Mouse (Mus musculus) liver, adult 2 months (tissue): ENCODE measurements around the gene Lztr1. TPM values are rescaled to one million over a fixed set of nuclear protein-coding genes. Genes with fewer than 3 reads are reported as not detected.
"Not testable (repeated sequence)": the region's sequence is repeated elsewhere in the genome, so short reads cannot be mapped to it uniquely, and the experiment has no call there.

ENCODE experiments used
- DNase-seq: peaks from one replicate; pipeline ENCODE4 v3.0.0-alpha.2; 2011; ENCODE audit warnings: low read depth, low spot score; ENCODE audit errors: extremely low read depth
- H3K27ac ChIP-seq: fragments of 200-500 bp; replicated peaks from 2 replicates; pipeline ENCODE4 v1.5.1; 2012; ENCODE audit warnings: low read depth, mild to moderate bottlenecking, control low read depth, inconsistent platforms, low read length; ENCODE audit not compliant: insufficient read depth
- H3K27me3 ChIP-seq: fragments of 200-500 bp; 2 replicates; pipeline ENCODE4 v1.6.1; 2012; ENCODE audit warnings: mild to moderate bottlenecking, moderate library complexity, low read length, inconsistent platforms; ENCODE audit not compliant: control insufficient read depth, insufficient read depth
- H3K36me3 ChIP-seq: fragments of 200-500 bp; 2 replicates; pipeline ENCODE4 v1.6.1; 2012; ENCODE audit warnings: low read length, inconsistent platforms; ENCODE audit not compliant: control insufficient read depth, insufficient read depth
- H3K4me1 ChIP-seq: fragments of 200-500 bp; 2 replicates; pipeline ENCODE4 v1.6.1; 2011; ENCODE audit warnings: low read length; ENCODE audit not compliant: control insufficient read depth, insufficient read depth
- H3K4me3 ChIP-seq: fragments of 200-500 bp; 2 replicates; pipeline ENCODE4 v1.5.1; 2011; ENCODE audit warnings: low read depth, mild to moderate bottlenecking, control low read depth, low read length, moderate library complexity; ENCODE audit not compliant: insufficient read depth
- H3K79me2 ChIP-seq: fragments of 200-500 bp; 2 replicates; pipeline ENCODE4 v1.6.1; 2012; ENCODE audit warnings: inconsistent platforms, mild to moderate bottlenecking, low read length, moderate library complexity; ENCODE audit not compliant: control insufficient read depth, insufficient read depth
- H3K9ac ChIP-seq: fragments of 200-500 bp; 2 replicates; pipeline ENCODE4 v1.6.1; 2012; ENCODE audit warnings: low read depth, mild to moderate bottlenecking, control low read depth, inconsistent platforms, low read length
- CTCF ChIP-seq: fragments of 200-500 bp; IDR thresholded peaks from 2 replicates; pipeline ENCODE4 v1.5.1; 2011; ENCODE audit warnings: low read depth, low read length, control low read depth
- POLR2A ChIP-seq: fragments of 200-500 bp; IDR thresholded peaks from 2 replicates; pipeline ENCODE4 v1.6.1; 2011; ENCODE audit warnings: low read length, control low read depth; ENCODE audit not compliant: insufficient read depth; ENCODE audit errors: extremely low read depth
- WGBS: fragments of 180-500 bp; shearing (Covaris S2); methylation state at CpG from one replicate; pipeline ENCODE4 v1.1.7; 2018; 5-methylcytosine and 5-hydroxymethylcytosine counted together
- polyA plus RNA-seq: library from polyadenylated mRNA; depleted of rRNA; stranded (reverse); fragments of >200 nt; gene quantifications from 2 replicates; pipeline ENCODE4 v1.2.3, GENCODE M21; 2012
- total RNA-seq: library from RNA; depleted of rRNA; stranded (reverse); fragments of >200 nt; gene quantifications from 2 replicates; pipeline ENCODE4 v1.2.3, GENCODE M21; 2014

Gene Lztr1
- total and polyA plus RNA-seq, 2 experiments, result 39.0 to 96.7 TPM

DNA sequence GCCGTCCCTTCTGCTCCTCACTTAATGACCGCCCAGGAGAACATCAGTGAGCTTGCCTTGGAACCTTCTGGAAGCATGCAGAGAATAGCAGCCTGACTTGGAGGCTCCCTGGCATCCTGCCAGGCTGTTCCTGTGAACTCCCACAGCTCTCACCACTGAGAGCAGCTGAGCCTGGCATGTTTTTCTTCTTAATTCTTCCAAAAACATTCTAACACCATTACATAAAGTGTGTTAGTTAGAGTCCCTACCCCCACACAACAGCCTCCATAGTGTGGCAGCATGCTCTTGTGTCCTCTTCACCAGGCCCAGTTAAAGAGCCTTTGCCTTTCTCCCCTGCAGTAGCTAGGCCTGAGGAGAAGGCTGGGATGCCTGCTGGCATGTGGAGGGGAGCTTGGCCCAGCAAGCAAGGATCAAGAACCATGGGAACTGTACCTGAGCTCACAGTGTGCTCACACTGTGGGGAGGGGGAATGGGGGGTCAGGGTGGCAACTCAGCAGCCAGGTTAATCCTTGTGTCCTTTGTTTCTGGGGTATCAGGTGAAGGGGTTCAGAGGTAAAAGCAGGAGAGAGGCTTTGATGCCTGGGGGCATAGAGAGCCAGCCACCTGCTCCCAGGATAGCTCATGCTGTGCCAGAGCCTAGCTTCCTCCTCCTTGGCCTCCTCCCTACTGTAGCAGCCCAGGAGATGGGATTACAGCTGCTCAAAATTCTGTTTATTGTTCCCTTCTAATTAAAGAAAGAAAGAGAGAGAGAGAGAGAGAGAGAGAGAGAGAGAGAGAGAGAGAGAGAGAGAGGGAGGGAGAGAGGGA, 11.8 kb upstream of the Lztr1 start:
- Histone ChIP-seq H3K79me2 (no peaks in the 10 kb centered on the region), H3K9ac (no peak overlapping the region), H3K4me1 (no peaks in the 10 kb centered on the region; the same call in 1 of the 2 replicates), H3K27me3 (no peaks in the 10 kb centered on the region), H3K36me3 (no peaks in the 10 kb centered on the region), H3K27ac (no peak overlapping the region), H3K4me3 (no peak overlapping the region)
- DNase-seq, result no peak
- WGBS, result 78% methylated on average over 2 of the region's 2 CpGs
- TF ChIP-seq POLR2A (no peak), CTCF (no peak)

DNA sequence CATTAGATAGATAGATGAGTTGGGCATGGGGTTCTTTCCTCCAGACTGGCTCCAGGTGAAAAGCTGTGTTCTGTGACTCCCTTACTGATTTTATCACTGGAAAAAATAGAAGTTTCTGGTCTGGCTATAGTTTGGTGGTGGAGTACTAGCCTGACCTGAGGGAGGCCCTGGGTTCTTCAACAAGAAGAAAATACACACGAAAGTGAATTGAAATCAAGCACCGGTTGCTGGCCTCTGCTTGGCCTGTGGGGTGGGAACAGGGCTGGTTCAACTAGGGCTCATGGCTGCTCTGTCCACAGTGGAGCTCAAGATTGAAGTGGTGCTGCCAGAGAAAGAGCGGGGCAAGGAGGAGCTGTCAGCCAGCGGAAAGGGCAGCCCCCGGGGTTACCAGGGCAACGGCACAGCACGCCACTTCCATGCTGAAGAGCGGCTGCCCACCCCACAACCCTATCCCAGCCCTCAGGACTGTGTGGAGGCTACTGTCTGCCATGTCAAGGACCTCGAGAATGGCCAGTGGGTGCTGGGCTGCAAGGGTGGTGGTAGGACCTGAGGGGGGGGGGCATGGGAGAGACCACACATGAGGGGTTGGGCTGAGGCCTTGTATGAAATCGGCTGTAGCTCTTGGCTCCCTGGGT, 9.1 kb upstream of the Lztr1 start:
- Histone ChIP-seq H3K4me1 (no peaks in the 10 kb centered on the region; the same call in 1 of the 2 replicates), H3K27ac (no peak overlapping the region), H3K79me2 (no peaks in the 10 kb centered on the region), H3K36me3 (no peaks in the 10 kb centered on the region), H3K27me3 (no peaks in the 10 kb centered on the region), H3K4me3 (no peak overlapping the region), H3K9ac (no peak overlapping the region)
- WGBS, result 84% methylated on average over 10 of the region's 10 CpGs
- no peak for DNase-seq
- no peak for TF ChIP-seq CTCF
- TF ChIP-seq POLR2A, result no peak

DNA sequence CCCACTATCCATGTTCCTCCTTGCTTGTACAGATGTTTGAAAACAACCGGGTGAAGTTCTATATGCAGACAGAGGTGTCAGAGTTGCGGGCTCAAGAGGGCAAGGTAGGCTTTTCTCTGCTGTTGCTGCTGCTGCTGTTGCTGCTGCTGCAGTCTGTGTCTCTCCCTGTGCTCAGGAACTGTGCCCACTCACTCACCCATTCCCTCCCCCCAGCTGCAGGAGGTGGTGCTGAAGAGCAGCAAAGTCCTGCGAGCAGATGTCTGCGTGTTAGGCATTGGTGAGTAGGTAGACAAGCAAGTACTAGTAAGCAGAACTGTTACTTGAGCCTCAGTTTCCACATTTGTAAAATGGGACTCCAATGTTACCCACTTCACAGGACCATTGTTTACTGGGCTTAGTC, 5.8 kb upstream of the Lztr1 start:
- no peak for DNase-seq
- 72% methylated on average over 4 of the region's 4 CpGs for WGBS
- Histone ChIP-seq H3K36me3 (no peaks in the 10 kb centered on the region), H3K4me3 (no peak overlapping the region), H3K79me2 (no peaks in the 10 kb centered on the region), H3K27me3 (no peaks in the 10 kb centered on the region), H3K27ac (no peak overlapping the region), H3K9ac (no peak overlapping the region), H3K4me1 (no peaks in the 10 kb centered on the region)
- TF ChIP-seq CTCF (no peak), POLR2A (no peak)

DNA sequence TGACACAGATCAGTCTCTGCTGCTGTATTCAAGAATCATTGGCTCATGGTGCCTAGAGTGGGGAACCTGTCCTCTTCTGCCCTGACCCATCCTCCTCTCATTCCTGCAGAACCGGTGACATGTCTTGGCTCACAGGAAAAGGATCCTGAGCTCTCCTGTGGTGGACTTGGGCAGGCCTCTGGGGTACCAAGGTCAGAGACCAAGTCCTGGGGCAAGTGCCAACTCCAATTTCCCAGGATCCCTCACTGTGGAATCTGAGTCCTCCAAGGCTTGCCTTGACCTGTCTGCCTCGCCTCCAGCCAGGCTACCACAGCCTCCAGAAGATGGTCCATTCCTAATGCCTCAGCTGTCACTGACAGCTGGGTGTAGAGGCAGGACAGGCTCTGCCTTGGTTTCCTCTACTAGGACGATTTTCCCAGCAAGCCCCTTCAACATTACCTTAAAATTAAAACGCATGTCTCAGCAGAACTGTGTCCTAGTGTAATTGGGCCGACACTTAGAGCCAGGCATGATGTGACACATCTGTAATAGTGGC, 1.4 kb upstream of the Lztr1 start:
- no peak overlapping the region for H3K27ac ChIP-seq
- WGBS, result 89% methylated on average over 5 of the region's 5 CpGs
- H3K27me3 ChIP-seq, result no peaks in the 10 kb centered on the region
- H3K4me1 ChIP-seq, result peaks cover 7% of the 10 kb centered on the region
- peaks cover 4% of the 10 kb centered on the region; the same call in 1 of the 2 replicates for H3K79me2 ChIP-seq
- no peak for DNase-seq
- TF ChIP-seq POLR2A (no peak), CTCF (no peak)
- H3K4me3 ChIP-seq, result no peak overlapping the region
- no peaks in the 10 kb centered on the region for H3K36me3 ChIP-seq
- no peak overlapping the region for H3K9ac ChIP-seq

DNA sequence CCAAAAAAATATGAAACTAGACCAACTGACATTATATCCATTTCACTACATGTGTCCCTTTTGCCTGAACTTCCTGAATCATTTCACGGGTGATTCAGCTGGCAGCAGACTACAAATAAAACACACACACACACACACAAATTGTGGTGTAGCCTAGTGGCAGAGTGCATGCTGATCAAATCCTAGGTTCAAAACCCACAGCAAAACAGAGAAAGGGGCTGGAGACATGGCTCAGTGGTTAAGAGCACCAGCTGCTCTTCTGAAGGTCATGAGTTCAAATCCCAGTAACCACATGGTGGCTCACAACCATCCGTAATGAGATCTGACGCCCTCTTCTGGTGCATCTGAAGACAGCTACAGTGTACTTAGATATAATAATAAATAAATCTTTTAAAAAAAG, 457 bp upstream of the Lztr1 start:
- WGBS, result 22% methylated on average over 3 of the region's 3 CpGs
- Histone ChIP-seq H3K4me3 (peak overlapping the region; percentile 94; the same call in 1 of the 2 replicates), H3K27ac (peak overlapping the region; percentile 92; the same call in 1 of the 2 replicates)
- H3K36me3 ChIP-seq, DNase-seq, H3K9ac ChIP-seq, H3K4me1 ChIP-seq, H3K27me3 ChIP-seq, H3K79me2 ChIP-seq: not testable (repeated sequence)

DNA sequence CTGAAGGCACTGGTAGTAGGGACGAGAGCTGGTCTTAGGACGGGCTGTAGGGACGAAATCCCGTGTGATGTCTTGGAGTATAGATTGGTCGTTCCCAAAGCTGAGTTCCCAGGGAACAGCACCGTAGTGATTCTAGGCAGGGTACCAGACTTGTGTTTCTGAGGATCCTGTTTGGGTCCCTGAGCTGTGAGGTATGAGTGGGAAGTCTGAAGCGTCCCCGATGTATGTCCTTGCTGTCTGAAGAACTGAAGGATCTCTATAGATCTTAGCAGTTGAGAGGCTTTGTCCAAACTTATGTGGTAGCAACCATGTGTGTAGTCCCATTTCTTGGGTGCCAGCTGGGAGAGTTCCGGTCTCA, 731 bp downstream of the Lztr1 start:
- peak overlapping the region; percentile 86 for H3K9ac ChIP-seq
- no peak for TF ChIP-seq POLR2A
- TF ChIP-seq CTCF, result no peak
- H3K27ac ChIP-seq, result peak overlapping the region; percentile 92
- H3K79me2 ChIP-seq, result peaks cover 4% of the 10 kb centered on the region; the same call in 1 of the 2 replicates
- H3K27me3 ChIP-seq, result no peaks in the 10 kb centered on the region
- WGBS, result 4% methylated on average over 9 of the region's 9 CpGs
- no peak for DNase-seq
- H3K4me1 ChIP-seq, result peaks cover 7% of the 10 kb centered on the region
- peaks cover 3% of the 10 kb centered on the region; the same call in 1 of the 2 replicates for H3K36me3 ChIP-seq
- peak overlapping the region; percentile 94 for H3K4me3 ChIP-seq
